Mouse (Mus musculus) testis, adult 2 months (tissue): ENCODE measurements around the gene Nfib.

Source experiments
- CTCF ChIP-seq: fragments of 200-500 bp; IDR thresholded peaks from 2 replicates; pipeline ENCODE4 v1.5.1; 2012; ENCODE audit warnings: low read depth, mild to moderate bottlenecking, inconsistent platforms, low read length, moderate library complexity; ENCODE audit not compliant: control insufficient read depth, insufficient read depth, insufficient replicate concordance
- POLR2A ChIP-seq: fragments of 200-500 bp; IDR thresholded peaks from 2 replicates; pipeline ENCODE4 v1.6.1; 2012; ENCODE audit warnings: low read depth, mild to moderate bottlenecking, inconsistent platforms, low read length, moderate library complexity; ENCODE audit not compliant: control insufficient read depth

- no peak for TF ChIP-seq POLR2A
- TF ChIP-seq CTCF = no peak
Measured at GRCm38 (mm10) chr4:82734765-82735481, 29.4 kb upstream of the Nfib start.
